Mouse (Mus musculus) megakaryocyte-erythroid progenitor cell, adult 5 weeks (primary cell): ENCODE results near the gene Gbp8. TPM values are rescaled to one million over a fixed set of nuclear protein-coding genes. Genes with fewer than 3 reads are reported as not detected.

Experiments
- polyA plus RNA-seq: library from polyadenylated mRNA; stranded (reverse); fragments of >175 nt; gene quantifications from 2 replicates; pipeline ENCODE4 v1.2.3, GENCODE M21; 2012

Gbp8 gene
- 0.09 and 0.48 TPM in 2 replicates for polyA plus RNA-seq

DNA sequence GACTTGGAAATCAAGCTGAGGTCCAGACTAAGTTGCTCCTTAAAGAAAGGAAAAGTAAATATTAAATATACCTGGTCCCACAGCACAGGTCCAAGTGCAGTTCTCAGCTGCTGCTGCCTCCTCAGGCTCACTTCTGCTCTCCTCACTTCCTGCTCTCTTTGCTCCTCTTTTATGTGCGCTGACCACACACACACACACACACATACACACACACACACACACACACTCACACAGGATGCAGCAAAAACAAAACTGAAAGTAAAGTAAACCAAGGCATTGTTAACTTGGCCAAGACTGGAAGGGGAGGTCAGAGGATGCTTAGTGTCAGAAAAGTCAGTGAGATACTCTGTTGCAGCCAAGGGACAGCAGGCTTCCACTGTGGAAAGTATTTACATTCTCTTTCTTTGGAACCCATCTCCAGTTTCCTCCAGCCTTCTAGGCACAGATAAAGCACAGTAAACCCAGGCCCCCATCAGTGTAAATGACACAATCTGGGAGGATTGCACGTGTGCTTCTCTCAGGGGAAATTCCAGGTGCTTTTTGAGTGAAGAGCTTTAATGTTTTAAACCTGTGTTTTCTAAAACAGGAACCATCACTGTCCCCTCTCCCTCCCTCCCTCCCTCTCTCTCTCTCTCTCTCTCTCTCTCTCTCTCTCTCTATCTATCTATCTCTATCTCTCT is at the start of gene Gbp8, which contains the start of the genes Gbp9 and Gbp4:
TSS of gene Gbp8 (minus strand) at position 132 of the 680 bp plus-strand sequence.
TSS of gene Gbp9 (minus strand) at position 131 of the 680 bp plus-strand sequence.
TSS of gene Gbp4 (minus strand) at position 178 of the 680 bp plus-strand sequence.

DNA sequence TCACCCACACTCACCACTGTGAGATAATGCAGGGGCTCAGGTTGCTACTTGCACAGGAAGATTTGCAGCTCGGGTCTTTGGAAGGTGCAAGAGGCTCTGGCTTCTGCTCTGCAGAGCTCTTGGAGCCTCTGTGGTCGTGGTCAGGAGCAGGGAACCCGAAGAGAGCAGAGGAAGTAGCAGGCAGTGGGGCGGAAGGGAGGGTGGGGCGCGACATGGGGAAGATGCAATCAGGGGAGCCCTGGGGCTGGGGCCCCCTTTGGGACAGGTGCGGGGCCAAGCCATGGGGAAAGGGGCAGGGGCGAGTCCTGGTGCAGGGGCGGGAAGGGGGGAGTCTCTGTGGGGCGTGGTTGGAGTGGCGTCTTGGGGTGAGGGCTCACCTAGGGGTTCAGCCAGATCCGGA is 156.8 kb downstream of the Gbp8 start, which contains the start of gene Abcg3:
TSS of gene Abcg3 (minus strand) at position 184 of the 400 bp plus-strand sequence.

Other genes starting within 250 kb of the Gbp8 start
- not detected in 2 replicates for gene Abcg3, start 156.8 kb downstream of the Gbp8 start, polyA plus RNA-seq
- 0.39 and 0.44 TPM in 2 replicates for gene Gbp9, start within 50 bp of the Gbp8 start, polyA plus RNA-seq
- 1.0 and 1.7 TPM in 2 replicates for gene Gbp4, start within 50 bp of the Gbp8 start, polyA plus RNA-seq
- gene Gbp10, start 100.0 kb upstream of the Gbp8 start, polyA plus RNA-seq, result 0.02 and 0.04 TPM in 2 replicates
- 0.19 and 0.25 TPM in 2 replicates for gene Gm43302, start 154.2 kb upstream of the Gbp8 start, polyA plus RNA-seq
- gene Gbp6, start 154.2 kb upstream of the Gbp8 start, polyA plus RNA-seq, result 0.70 and 1.5 TPM in 2 replicates